Mouse (Mus musculus): Measurements from ENCODE around the gene Ccni. TPM values are rescaled to one million over a fixed set of nuclear protein-coding genes. Genes with fewer than 3 reads are reported as not detected.

Ccni gene
- total RNA-seq, 2 experiments from 2014 or later = 147 to 150 TPM

DNA sequence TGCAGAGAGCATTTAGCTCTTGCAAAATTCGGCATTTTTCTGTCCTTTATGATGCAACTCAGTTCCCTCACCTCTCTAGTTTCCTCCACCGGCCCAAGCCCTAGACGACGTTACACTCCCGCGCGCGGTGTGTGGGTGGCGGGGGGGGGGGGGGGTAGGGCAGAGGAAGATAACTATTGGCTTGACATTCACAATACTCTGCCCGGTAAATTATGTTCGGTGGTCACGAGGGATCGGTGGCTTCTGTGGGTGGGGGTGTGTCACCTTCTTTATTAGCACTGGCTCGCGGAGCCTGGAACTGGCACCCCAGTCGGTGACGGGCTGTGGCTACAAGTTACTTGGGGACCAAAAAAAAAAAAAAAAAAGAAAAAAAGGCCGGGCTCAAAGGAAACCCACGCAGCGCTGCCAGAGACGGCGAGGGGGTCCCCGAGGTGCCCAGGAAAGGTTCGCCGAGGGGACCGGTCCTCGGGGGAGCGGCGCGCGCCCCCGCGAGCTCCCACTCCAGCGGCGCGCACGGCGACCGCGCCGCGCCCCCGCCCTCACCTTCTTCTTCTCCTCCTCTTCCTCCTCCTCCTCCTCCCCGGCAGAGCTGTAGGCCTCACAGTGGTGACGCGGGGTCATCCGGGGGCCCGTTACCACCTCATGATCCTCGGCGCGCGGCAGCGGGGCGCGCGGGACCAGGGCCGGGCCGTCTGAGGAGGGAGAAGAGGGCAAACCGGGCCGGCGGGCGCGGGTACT lies 755 bp downstream of the Ccni start:
- peak; percentile 42 for ATAC-seq (replicated peaks; ENCODE audit: low FRiP score, poor library complexity, severe bottlenecking)

DNA sequence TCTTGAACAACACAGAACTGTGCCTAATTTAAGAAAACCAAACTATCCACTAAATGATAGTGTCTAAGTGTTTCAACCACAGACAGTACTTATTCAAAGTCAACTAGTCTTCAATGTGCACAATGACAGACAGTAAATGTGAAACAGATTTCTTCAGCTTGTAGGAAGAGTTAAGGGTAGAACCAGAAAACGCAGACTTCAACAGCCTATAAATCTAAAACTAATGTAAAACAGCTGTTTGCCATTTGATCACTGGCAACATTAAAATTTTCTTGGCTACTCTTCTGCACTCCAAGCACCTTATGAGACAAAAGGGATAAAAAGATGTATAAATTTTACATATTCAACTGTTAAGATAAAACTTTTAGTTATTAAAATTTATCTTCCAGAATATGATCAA lies 5.1 kb downstream of the Ccni start:
- no peak for ATAC-seq (replicated peaks; ENCODE audit: low FRiP score, poor library complexity, severe bottlenecking)

DNA sequence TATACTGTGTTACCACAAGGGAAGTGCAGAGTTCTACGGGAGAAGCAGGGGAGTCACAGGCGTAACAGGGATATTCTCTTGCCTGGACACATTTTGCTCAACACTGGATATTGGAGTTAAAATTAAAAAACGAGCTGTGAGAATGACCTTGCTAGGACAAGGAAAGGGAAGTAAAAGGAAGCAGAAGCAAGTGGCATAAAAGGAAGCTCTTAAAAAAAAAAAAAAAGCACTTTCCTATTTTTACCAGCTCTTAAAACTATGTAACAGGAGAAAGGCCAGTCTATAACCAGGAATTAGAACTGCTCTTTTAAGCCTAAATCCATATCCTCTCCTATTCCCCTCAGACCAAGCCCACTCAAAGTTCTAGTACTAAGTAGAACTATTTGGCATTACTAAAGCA lies 8.1 kb downstream of the Ccni start:
- no peak for ATAC-seq (replicated peaks; ENCODE audit: low FRiP score, poor library complexity, severe bottlenecking)

DNA sequence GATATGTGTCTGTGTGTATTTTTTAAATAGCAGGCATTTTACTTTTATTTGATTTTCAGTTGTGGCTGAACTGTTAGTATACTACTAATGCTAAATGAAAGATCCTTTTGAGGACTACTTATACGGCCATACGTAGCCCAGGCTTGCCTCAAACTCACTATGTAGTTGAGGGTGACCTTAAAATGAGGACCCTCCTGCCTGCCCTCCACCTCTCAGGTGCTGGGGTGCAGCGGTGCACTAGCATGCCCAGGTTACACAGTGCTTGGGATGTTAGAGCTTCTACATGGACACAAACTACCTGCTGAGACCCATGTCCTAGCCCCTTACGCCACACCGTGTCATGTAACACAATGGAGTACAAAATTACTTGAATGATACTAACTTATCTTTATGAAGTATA lies 15.9 kb downstream of the Ccni start:
- no peak for ATAC-seq (replicated peaks; ENCODE audit: low FRiP score, poor library complexity, severe bottlenecking)

DNA sequence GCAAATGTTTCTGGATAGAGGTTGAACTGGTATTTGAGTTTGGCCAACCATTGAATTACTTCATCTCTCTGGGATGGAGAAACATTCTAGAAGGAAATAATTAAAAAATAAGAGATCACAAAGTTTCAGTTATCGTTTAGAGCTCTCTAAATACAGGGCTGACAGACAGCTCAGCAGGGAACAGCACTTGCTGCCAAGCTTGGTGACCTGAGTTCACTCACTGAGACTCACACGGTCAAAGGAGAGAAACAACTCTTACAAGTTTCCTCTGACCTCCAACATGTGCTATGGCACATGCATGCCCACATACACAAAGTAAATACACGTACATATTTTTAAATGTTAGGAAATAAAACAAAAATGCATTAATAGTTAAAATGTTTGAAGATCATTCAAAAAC lies 16.7 kb downstream of the Ccni start:
- ATAC-seq (replicated peaks; ENCODE audit: low FRiP score, poor library complexity, severe bottlenecking) = no peak

DNA sequence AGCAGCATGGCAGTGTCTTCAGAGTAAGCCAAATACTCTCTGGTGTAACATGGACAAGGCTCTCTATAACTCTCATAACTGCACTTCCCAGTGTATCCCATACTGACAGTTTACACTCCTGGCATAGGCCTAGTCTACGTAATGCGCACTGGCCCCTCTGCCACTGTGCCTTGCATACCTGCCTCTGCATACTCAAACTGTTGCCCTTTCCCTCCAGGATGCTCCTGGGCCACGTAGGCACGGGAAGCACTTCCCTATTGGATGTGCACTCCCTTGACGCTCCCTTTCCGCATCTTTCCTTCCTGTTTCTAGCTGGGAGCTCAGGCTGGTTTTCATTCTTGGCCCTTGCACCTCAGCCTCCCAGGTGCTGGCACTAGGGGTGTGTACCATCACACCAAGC lies 21.7 kb downstream of the Ccni start:
- 0 out of 2 replicates have a peak, but pooled peaks have one; percentile 20 for ATAC-seq (replicated peaks; ENCODE audit: low FRiP score, poor library complexity, severe bottlenecking)

DNA sequence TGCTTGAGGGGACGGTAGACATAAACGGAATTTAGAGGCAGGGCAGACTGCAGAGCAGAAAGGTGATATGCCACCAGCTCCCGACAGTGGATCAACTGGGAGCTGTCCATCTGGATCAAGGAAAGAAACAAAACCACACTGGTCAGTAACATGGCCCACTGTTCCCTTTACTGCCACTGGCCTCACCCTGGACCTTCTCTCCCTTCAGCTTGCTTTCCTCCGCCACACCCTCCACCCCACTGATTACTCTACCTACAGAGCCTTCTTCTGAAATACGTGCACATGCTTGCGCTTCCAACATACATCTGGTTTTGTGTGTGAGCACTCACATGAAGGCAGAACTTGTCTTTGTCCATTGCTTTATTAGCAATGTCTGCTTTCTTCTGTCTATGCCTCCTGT lies 23.0 kb downstream of the Ccni start:
- ATAC-seq (replicated peaks; ENCODE audit: low FRiP score, poor library complexity, severe bottlenecking) = no peak

DNA sequence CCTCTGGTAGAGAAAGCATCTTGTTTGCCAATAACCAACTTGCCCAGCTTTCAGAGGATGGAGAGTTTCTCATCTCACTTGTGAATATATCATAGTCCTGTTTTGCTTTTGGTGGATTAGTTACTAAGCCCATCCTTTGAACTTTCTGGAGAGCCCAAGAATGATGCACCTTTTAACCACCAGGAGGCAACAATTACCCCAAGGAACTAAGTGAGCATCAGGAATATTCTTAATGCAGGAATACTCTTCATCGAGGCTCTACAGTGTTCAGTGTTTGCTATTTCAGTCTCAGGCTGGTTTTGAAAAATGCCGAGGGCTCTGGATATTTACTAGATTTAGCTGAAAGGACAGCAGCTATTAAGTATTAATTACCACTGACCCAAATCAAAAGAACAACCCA lies 26.0 kb downstream of the Ccni start:
- ATAC-seq (replicated peaks; ENCODE audit: low FRiP score, poor library complexity, severe bottlenecking) = peak; percentile 63; the same call in 1 of the 2 replicates

DNA sequence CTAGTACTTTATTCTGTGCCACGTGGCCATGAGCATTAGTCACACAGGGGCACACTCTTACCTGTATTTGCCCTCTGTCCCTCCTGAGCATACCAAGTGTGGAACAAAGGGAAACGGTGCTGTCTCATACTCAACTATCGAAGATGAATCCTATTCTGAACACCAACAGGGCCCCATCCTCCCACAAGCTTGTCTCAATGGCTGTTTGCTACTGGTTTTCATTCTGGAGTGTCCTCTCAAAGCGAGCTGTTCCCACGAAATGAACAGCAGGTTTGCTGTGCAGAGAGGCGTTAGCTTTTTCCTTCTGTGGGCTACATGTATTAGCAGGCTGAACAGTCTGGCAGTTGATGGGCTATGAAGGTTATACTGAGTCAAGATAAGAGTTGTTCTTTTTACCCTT lies 27.7 kb downstream of the Ccni start:
- ATAC-seq (replicated peaks; ENCODE audit: low FRiP score, poor library complexity, severe bottlenecking) = no peak

DNA sequence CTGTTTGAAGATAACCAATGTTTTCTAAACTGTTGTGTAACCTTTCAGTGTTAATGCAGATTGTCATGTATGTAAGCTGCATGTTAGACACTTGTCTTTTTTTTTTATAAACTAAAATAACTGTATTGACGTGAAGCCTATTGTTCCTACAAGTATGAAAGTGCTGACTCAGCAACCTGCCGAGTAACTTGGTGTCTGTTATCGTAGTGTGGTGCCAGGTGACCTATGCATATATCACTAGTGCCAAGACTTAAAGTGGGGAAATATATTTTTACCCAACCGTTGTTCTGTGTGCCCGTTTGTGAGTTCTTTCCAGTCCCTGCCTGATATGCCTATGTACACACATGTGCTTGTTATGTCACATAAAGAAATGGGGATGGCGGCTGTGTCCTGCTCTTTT lies 31.6 kb downstream of the Ccni start:
- ATAC-seq (replicated peaks; ENCODE audit: low FRiP score, poor library complexity, severe bottlenecking) = no peak

DNA sequence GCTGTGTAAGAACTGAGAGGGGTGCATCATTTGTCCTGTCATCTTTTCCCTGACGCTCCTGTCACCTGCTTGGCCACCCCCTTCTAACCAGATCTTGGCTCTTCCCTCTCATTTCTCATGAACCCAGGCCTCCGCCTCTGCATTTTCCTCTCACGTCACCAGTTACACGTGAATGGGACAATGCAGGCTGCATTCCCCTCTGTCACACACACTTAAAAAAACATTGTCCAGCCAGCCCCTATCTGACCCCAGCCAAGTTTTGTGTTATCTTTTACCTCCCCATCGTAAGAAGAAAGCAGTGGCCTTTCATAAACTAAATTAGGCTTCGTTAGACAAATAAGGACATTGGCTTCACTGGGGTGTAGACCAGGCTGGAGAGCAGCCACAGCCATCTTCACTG lies 33.8 kb downstream of the Ccni start:
- ATAC-seq (replicated peaks; ENCODE audit: low FRiP score, poor library complexity, severe bottlenecking) = no peak

DNA sequence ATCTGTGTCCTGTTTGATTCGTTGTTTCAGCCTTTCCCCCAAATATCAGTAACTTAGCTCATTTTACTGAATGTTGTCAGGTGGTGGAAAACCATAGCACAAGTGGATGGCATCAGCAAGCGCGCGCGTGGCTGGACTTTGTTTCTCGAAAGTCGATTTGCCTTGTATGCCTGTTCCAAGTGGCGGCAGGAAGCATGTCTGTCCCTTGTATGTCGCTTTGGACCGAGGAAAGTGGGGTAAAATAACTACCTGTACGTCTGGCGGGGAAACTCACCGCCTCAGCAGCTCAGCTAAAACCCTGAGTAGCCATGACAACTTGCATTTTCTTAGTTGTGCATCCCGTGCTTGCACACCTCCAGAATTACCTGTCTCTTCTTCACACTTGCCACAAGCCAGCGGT lies 34.9 kb downstream of the Ccni start:
- no peak for ATAC-seq (replicated peaks; ENCODE audit: low FRiP score, poor library complexity, severe bottlenecking)

DNA sequence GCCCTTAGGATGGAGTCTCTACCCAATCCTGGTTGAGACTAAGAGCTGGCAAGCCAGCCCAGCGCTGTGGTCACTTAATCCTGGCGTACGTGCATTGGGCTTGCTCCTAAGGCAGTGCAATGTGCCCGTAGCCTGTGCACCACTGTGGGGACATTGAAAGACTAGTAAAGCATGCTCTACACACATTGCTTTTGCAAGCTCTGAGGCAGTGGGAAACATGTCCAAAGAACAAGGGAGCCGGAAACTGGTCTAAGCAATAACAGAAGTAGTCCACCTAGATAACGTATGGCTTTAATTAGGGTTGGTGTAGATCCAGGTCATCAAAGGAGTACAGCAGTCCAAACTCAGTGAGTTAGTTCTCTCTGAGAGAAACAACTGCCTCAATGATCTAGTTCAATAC lies 37.6 kb downstream of the Ccni start:
- ATAC-seq (replicated peaks; ENCODE audit: low FRiP score, poor library complexity, severe bottlenecking) = no peak

DNA sequence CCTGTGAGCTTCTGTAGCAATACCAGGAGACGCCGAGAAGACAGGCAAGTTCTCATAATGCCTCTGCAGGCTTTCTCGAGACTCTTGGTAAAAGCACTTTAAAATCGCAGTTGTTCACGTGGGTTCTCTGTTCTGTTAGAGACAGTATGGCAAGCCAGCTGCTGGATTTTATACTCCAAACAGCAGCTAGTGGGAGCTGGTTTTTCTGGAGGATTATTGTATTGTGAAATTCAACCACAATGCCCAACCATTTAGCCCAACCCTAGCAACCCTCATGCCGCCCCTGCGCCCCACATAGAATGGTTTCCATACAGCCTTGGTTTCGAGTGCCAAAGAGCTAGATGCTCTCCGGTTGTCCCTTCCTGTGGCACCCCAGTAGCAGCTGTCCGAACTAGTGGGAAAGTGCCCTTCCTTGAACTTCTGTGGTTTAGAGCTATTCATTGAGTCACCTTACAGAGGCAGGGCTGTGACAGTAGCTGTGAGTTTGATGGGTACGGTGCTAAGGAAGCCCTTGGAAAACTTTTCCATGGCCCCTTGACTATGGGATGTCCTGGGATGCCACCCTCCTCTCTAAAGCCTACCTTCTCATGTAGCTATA lies 38.3 kb downstream of the Ccni start:
- no peak for ATAC-seq (replicated peaks; ENCODE audit: low FRiP score, poor library complexity, severe bottlenecking)

DNA sequence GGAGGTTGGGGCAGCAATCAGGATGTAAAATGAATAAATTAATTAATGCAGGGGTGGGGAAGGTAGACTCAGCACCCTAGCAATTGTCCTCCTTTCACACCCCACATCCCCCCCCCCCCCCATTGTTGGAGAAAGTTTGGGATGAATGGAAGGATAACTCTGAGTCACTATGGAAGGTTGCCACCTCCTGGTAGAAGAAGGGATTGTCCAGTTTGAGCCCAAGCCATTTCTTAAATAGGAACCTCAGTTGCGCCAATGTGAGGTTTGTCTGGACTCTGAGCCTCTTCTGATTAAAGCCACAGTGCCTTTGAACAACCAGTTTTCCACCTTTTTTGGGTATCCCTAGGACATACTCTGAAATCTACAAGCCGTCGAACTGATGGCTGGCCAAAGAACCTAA lies 42.8 kb downstream of the Ccni start:
- ATAC-seq (replicated peaks; ENCODE audit: low FRiP score, poor library complexity, severe bottlenecking) = 0 out of 2 replicates have a peak, but pooled peaks have one; percentile 50

DNA sequence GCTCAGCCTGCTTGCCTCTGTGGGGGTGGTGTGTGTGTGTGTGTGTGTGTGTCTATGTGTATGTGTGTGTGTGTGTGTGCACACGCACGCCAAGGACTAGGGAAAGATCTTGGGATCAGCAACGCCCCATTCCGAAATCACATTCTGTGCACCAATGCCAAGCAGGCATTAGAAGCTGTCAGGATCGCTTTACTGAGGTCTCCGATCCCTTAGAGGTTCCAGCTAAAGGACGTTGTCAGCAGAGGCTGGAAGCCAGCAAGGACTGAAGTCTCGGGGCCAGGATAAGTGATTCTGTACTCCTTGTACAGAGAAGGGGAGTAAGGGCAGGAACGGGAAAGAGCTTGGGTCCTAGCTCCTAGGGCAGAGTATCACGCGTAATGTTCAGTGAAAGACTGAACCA lies 51.9 kb downstream of the Ccni start:
- ATAC-seq (replicated peaks; ENCODE audit: low FRiP score, poor library complexity, severe bottlenecking) = no peak

DNA sequence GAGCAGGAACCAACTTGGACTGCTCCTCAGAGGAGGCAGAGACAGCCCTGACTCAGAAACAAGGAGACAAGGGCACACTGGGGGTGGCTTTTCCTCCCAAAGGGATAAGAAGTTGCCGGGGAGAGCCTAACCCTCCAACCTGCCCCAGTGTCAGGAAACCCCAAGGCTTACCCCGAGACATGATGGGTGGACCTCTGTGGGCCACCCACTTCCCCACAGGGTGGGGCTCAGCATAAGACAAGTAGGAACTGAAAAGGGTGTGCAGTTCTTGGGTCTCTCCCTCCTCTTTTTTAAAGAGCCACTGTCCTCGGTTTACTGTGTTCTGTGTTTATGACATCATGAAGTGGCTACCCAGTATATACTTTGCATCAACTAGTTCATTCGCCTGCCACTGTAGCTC lies 53.8 kb downstream of the Ccni start:
- 0 out of 2 replicates have a peak, but pooled peaks have one; percentile 42 for ATAC-seq (replicated peaks; ENCODE audit: low FRiP score, poor library complexity, severe bottlenecking)

DNA sequence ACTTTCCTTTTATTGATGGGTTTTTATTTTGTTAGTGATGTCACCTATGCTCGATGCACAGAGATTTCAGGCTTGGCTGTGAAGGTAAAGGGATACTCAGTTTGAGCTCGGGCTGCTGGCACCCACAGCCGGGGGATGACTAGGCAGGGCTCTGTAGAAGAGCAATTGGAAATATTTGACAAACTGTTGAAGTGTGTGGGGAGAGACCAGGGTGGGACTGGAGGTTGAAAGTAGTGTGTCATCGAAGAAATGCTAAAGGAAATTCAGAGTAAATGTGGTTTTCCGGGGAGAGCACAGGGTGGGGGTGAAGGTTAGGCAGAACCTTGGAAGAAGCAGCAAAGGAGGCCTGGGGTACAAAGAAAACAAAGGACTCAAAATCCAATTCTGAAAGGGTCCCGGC lies 54.3 kb downstream of the Ccni start:
- ATAC-seq (replicated peaks; ENCODE audit: low FRiP score, poor library complexity, severe bottlenecking) = 0 out of 2 replicates have a peak, but pooled peaks have one; percentile 42

DNA sequence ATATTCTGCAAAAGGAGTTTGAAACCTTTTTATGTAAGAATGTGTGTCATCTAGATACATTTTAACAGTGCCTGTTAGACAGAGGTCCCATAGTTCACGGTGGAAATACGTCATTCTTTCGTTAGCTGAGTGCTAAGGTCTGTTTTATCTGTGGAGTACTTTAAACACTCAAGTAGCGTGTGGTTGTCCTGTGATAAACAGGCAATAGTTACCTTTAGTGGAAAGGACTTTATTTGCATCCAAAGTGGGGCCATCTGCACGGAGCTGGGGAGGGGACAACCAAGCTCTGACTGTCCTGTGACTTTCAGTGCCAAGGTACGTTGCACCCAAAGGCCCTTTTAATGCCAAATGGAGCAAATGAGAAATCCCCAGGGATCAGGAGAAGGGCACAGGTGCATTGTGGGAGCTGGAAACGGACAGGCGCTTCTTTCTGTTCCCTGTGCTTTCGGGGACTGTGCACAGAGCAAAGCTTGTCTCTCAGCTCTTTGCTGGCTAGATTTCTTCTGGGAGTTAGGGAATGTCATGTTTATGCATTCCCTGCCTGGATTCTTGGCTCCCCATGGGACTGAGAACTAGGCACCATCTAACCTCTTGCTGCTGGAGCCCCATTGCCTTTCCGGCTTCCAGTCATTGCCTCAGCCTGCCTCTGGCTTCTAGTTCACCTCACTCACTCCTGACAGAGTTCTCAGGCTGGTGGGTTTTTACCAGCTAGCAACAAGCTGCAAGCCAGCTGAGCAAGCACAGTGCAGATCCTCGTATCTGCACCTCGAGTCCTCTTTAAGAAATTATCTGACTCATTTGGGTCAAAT lies 56.1 kb downstream of the Ccni start:
- ATAC-seq (replicated peaks; ENCODE audit: low FRiP score, poor library complexity, severe bottlenecking) = no peak

DNA sequence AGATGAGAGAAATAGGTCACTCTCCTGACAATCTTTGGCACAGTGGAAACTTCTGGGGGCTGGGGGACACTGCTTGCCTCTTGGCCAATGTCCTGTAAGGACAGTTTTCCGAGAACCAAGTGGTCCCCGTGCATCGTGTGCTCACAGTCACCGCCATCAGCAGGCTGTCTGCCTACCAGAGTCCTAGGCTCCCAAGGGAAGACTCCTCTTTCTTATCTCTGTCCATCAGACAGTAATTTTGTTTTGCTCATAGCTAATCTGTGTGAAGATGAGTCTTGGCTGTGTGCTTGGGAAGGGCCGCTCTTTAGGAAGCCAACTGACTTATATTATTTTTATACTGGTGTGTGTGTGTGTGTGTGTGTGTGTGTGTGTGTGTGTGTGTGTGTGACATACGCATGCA lies 60.8 kb downstream of the Ccni start:
- ATAC-seq (replicated peaks; ENCODE audit: low FRiP score, poor library complexity, severe bottlenecking) = no peak

DNA sequence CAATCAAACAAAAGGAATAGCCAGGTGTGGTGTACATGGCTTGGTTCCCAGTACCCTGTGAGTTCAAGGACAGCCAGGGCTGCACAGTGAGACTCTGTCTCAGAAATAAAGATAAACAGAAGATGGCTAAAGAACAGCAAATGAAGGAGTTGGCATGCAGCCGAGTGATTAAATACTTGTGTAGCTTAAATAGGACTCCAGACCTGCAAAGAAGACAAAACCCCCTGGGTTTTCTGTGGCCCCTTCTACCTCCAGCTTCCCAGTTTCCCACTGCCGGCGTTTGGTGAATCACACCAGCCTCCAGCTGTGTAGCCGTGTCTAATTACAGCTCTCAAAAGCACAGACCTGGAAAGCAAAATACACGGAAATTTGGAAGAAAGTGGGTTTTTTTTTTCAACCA lies 61.4 kb downstream of the Ccni start:
- ATAC-seq (replicated peaks; ENCODE audit: low FRiP score, poor library complexity, severe bottlenecking) = no peak
